Mouse (Mus musculus) kidney, adult 11 months (tissue): Measurements from ENCODE around the gene Adamtsl4.
"Not testable (repeated sequence)": the region's sequence is repeated elsewhere in the genome, so short reads cannot be mapped to it uniquely, and the experiment has no call there.

ENCODE experiments used
- DNase-seq: peaks from one replicate; pipeline ENCODE4 v3.0.0; 2022

Adamtsl4 gene

GRCm38 (mm10) chr3:95675301-95676092 is 12.2 kb downstream of the Adamtsl4 start:
- peak; percentile 90 for DNase-seq

- peak; percentile 72 for DNase-seq
Observed at GRCm38 (mm10) chr3:95674812-95675211, 12.9 kb downstream of the Adamtsl4 start.

- peak; percentile 82 for DNase-seq
Observed at GRCm38 (mm10) chr3:95674236-95674635, 13.5 kb downstream of the Adamtsl4 start.

GRCm38 (mm10) chr3:95673707-95674211 is 14.0 kb downstream of the Adamtsl4 start:
- DNase-seq: no peak

- DNase-seq: no peak
Observed at GRCm38 (mm10) chr3:95672861-95673706, 14.6 kb downstream of the Adamtsl4 start.

- DNase-seq: no peak
Observed at GRCm38 (mm10) chr3:95672461-95672860, 15.3 kb downstream of the Adamtsl4 start.

GRCm38 (mm10) chr3:95671201-95671600 is 16.5 kb downstream of the Adamtsl4 start:
- no peak for DNase-seq

- DNase-seq: not testable (repeated sequence)
Observed at GRCm38 (mm10) chr3:95670419-95670818, 17.3 kb downstream of the Adamtsl4 start.

- DNase-seq: no peak
Observed at GRCm38 (mm10) chr3:95669309-95669665, 18.4 kb downstream of the Adamtsl4 start.

- no peak for DNase-seq
Observed at GRCm38 (mm10) chr3:95668589-95669308, 19.0 kb downstream of the Adamtsl4 start.

- DNase-seq: peak; percentile 87
Observed at GRCm38 (mm10) chr3:95668026-95668425, 19.7 kb downstream of the Adamtsl4 start.

- no peak for DNase-seq
Observed at GRCm38 (mm10) chr3:95667521-95667920, 20.2 kb downstream of the Adamtsl4 start.

GRCm38 (mm10) chr3:95666124-95666844 is 21.4 kb downstream of the Adamtsl4 start:
- DNase-seq: no peak

- no peak for DNase-seq
Observed at GRCm38 (mm10) chr3:95664940-95665352, 22.8 kb downstream of the Adamtsl4 start.

- DNase-seq: no peak
Observed at GRCm38 (mm10) chr3:95663969-95664608, 23.6 kb downstream of the Adamtsl4 start.

GRCm38 (mm10) chr3:95663486-95663885 is 24.2 kb downstream of the Adamtsl4 start:
- no peak for DNase-seq

- no peak for DNase-seq
Observed at GRCm38 (mm10) chr3:95662724-95663449, 24.8 kb downstream of the Adamtsl4 start.

GRCm38 (mm10) chr3:95661945-95662715 is 25.6 kb downstream of the Adamtsl4 start:
- DNase-seq: no peak

- DNase-seq: no peak
Observed at GRCm38 (mm10) chr3:95660788-95661478, 26.8 kb downstream of the Adamtsl4 start.

- DNase-seq: no peak
Observed at GRCm38 (mm10) chr3:95659948-95660347, 27.8 kb downstream of the Adamtsl4 start.
